Mouse (Mus musculus): ENCODE measurements around the gene Gm21833.

DNA sequence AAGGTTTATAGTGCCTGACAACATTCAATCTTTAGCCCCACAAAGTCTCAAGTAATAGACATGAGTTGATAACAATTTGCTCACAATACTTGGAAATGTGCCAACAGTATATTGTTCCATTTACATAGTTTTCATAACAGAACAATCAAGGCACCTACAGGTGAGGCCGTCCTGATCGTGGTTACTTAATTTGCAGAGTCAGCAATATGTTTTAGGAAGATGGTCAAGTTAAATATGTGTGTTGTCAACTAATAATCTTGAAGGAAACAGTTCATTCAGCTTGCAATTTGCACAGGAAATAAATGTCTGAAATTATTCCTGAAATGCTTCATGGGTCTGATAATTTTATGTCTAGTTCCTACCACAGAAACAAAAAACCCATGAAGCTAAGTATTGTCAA lies 27.6 kb downstream of the Gm21833 start:
- no peak for TF ChIP-seq POLR2A (IDR thresholded peaks at IDR 0.05; ENCODE audit: borderline replicate concordance, extremely low read depth, insufficient read depth, insufficient read length, poor library complexity, severe bottlenecking)
- TF ChIP-seq CTCF (IDR thresholded peaks at IDR 0.05; ENCODE audit: borderline replicate concordance, extremely low read depth, insufficient read depth, insufficient read length) = no peak

All from brain, embryonic 14.5 days (tissue).